Mouse (Mus musculus) kidney, adult 2 months (tissue): Measurements from ENCODE around the gene Trim62. TPM values are rescaled to one million over a fixed set of nuclear protein-coding genes. Genes with fewer than 3 reads are reported as not detected.

Source experiments
- DNase-seq: peaks from one replicate; pipeline ENCODE4 v3.0.0; 2021
- H3K27ac ChIP-seq: fragments of 200-500 bp; 2 replicates; pipeline ENCODE4 v1.5.1; 2012; ENCODE audit warnings: low read depth, low read length, control low read depth, inconsistent platforms; ENCODE audit not compliant: insufficient read depth
- H3K27me3 ChIP-seq: fragments of 200-500 bp; replicated peaks from 2 replicates; pipeline ENCODE4 v1.6.1; 2012; ENCODE audit warnings: mild to moderate bottlenecking, moderate library complexity, low read length, inconsistent platforms; ENCODE audit not compliant: control insufficient read depth, insufficient read depth
- H3K36me3 ChIP-seq: fragments of 200-500 bp; 2 replicates; pipeline ENCODE4 v1.6.1; 2012; ENCODE audit warnings: mild to moderate bottlenecking, moderate library complexity, low read length, inconsistent platforms; ENCODE audit not compliant: control insufficient read depth, insufficient read depth
- H3K4me1 ChIP-seq: fragments of 200-500 bp; 2 replicates; pipeline ENCODE4 v1.6.1; 2011; ENCODE audit warnings: low read length; ENCODE audit not compliant: control insufficient read depth, insufficient read depth
- H3K4me3 ChIP-seq: fragments of 200-500 bp; 2 replicates; pipeline ENCODE4 v1.5.1; 2011; ENCODE audit warnings: mild to moderate bottlenecking, low read depth, low read length, control low read depth; ENCODE audit not compliant: insufficient read depth
- CTCF ChIP-seq: fragments of 200-500 bp; conservative IDR thresholded peaks from 2 replicates; pipeline ENCODE4 v1.5.1; 2011; ENCODE audit warnings: low read depth, mild to moderate bottlenecking, control low read depth, low read length, moderate library complexity, mixed read lengths; ENCODE audit not compliant: insufficient read depth, insufficient read length
- POLR2A ChIP-seq: fragments of 200-500 bp; IDR thresholded peaks from one replicate; pipeline ENCODE4 v1.6.1; 2011; ENCODE audit warnings: low read depth, low read length, control low read depth
- WGBS: fragments of 180-500 bp; shearing (Covaris S2); methylation state at CpG from one replicate; pipeline ENCODE4 v1.1.7; 2018; 5-methylcytosine and 5-hydroxymethylcytosine counted together
- polyA plus RNA-seq: library from polyadenylated mRNA; depleted of rRNA; stranded (reverse); fragments of >200 nt; gene quantifications from 2 replicates; pipeline ENCODE4 v1.2.3, GENCODE M21; 2012

Trim62 gene
- polyA plus RNA-seq, 1 experiment: 3.3 TPM

DNA sequence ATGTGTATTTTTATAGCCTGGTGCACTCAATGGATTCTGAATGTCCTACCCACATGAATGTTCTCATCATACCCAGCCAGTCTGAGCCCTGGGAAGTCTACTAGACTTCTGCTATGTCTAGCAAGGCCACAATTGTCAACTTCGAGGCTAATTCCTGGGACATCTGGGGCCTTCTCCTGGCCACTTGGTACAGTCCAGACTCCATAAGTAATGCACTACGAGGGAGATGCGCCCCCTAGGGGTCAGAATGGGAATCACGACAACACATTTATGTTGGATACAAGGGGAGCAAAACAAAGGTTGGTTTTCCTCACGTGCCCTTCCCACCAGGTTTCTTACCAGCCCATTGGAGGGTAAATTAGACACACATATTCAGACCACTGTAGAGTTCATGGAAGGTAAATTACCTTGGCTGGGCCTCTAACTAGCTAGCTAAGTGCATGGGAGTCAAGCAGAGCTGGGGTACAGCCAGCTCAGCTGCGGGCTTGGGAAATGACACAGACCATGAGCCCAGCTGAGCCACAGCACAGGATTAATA lies 64.8 kb downstream of the Trim62 start:
- Histone ChIP-seq H3K36me3 (no peaks in the 10 kb centered on the region), H3K4me1 (no peaks in the 10 kb centered on the region), H3K27me3 (no peaks in the 10 kb centered on the region), H3K4me3 (no peak overlapping the region), H3K27ac (no peak overlapping the region)
- TF ChIP-seq CTCF (peak; percentile 60), POLR2A (no peak)
- peak; percentile 49 for DNase-seq
- 36% methylated on average over 6 of the region's 6 CpGs for WGBS

GRCm38 (mm10) chr4:128949470-128950005 lies 66.2 kb downstream of the Trim62 start:
- Histone ChIP-seq H3K4me3 (no peak overlapping the region), H3K36me3 (no peaks in the 10 kb centered on the region), H3K4me1 (no peaks in the 10 kb centered on the region), H3K27me3 (no peaks in the 10 kb centered on the region), H3K27ac (no peak overlapping the region)
- peak; percentile 64 for DNase-seq
- TF ChIP-seq POLR2A (no peak), CTCF (no peak)
- WGBS: 46% methylated on average over 15 of the region's 15 CpGs

DNA sequence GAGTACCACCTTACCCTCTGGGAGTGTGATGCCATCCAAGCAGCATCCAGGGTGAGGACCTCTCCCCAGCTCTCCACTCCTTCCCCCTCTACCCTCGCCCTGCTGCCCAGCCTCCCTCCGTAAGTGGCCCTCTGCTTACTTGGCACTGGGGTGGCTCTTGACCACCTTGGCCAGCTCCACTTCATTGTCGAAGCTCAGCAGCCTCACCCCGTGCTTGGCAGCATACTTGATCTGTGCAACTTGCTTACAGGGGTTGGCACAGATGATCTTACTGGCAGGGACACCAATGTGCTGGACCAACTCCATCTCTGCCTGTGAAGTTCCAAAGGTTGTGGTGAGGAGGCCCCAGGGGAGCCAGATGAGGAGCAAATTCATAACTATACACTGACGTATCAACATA lies 67.1 kb downstream of the Trim62 start:
- Histone ChIP-seq H3K4me3 (no peak overlapping the region), H3K27ac (no peak overlapping the region), H3K27me3 (no peaks in the 10 kb centered on the region), H3K36me3 (no peaks in the 10 kb centered on the region), H3K4me1 (no peaks in the 10 kb centered on the region)
- DNase-seq: peak; percentile 88
- WGBS: 54% methylated on average over 5 of the region's 5 CpGs
- TF ChIP-seq CTCF: no peak
- TF ChIP-seq POLR2A: no peak

GRCm38 (mm10) chr4:128953851-128954250 lies 70.5 kb downstream of the Trim62 start:
- Histone ChIP-seq H3K4me1 (no peaks in the 10 kb centered on the region), H3K27ac (no peak overlapping the region), H3K4me3 (no peak overlapping the region), H3K27me3 (no peaks in the 10 kb centered on the region), H3K36me3 (no peaks in the 10 kb centered on the region)
- no peak for TF ChIP-seq CTCF
- TF ChIP-seq POLR2A: no peak
- 54% methylated on average over 5 of the region's 5 CpGs for WGBS
- DNase-seq: peak; percentile 56

DNA sequence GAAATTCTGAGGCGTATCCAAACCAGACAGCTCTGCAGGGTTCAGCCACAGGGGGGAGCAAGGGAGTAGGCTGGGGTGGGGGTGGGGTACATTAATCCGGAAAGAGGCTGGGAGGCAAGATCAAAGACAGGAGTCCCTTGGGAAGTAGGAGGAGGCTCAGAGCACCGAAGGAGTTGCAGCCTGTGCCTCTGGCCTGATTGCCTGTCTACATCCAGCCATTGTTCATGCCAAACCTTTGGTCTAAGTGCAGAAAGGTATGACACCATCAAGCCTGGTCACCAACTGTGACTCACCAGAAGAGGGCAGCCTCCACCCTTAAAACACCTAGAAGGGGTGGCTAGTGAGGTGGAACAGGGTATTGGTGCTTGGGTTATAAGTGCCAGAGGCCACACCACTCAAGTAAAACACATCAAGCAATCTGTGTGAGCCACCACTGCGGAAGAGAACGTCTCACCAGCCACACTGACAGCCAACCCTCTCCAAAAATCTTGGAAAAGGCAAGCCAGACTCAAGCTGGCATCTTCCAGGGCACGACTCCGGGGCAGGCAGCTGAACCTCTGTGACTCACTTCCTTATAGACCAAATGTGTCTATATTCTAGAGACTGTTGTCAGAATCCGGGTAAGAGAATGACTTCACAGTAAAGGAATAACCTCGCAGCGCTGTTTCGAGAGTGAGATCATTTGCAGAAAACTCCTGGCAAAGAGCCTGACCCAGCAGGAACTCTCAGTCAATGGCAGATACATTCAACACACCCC lies 74.0 kb downstream of the Trim62 start:
- 29% methylated on average over 11 of the region's 11 CpGs for WGBS
- no peak overlapping the region for H3K4me3 ChIP-seq
- peak; percentile 76 for DNase-seq

DNA sequence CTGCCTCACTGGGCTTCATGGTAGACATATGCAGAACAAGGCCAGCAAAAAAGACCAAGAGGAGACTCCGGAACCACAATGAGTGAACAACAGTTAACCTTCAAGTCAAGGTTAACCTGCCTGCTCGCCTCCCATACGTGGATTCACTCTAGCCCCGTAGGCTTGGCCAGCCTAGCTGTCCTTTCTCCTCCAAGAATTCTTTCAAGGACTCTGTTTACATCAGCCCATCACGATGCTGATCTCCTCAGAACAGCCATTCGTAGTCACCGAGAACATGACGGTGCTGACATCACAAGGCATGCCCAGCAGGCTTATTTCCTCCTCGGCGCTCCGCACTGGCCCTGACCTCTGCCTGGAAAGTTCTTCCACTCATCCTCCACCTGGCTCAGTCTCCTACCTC lies 74.8 kb downstream of the Trim62 start:
- TF ChIP-seq CTCF (no peak), POLR2A (no peak)
- Histone ChIP-seq H3K4me1 (no peaks in the 10 kb centered on the region), H3K27ac (no peak overlapping the region), H3K36me3 (no peaks in the 10 kb centered on the region), H3K4me3 (no peak overlapping the region), H3K27me3 (no peaks in the 10 kb centered on the region)
- 62% methylated on average over 11 of the region's 11 CpGs for WGBS
- DNase-seq: peak; percentile 36

More for the DNA sequence above, 74.0 kb downstream of the Trim62 start:
- no peaks in the 10 kb centered on the region for H3K36me3 ChIP-seq
- no peaks in the 10 kb centered on the region for H3K27me3 ChIP-seq
- TF ChIP-seq POLR2A (no peak), CTCF (peak; percentile 77)
- no peak overlapping the region for H3K27ac ChIP-seq
- H3K4me1 ChIP-seq: no peaks in the 10 kb centered on the region

DNA sequence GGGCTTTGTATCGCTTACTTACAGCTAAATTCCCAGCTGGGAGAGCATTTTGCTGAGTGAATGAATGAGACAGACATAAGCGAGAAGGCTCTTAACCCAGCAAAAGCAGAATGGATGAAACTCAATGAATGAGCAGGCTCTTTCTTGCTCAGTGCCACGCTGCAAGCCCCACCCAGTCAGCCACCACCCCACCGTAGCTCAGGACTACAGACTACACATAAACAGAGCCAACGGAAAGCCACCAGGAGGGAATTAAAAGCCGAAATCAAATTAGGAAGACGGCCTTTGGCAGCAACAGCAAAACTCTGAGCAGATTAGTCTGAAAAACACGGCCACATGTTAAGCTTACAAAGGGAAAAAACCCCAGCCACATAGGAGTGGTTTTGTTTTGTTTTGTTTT lies 75.5 kb downstream of the Trim62 start:
- DNase-seq: no peak
- Histone ChIP-seq H3K27ac (no peak overlapping the region), H3K4me3 (no peak overlapping the region), H3K36me3 (no peaks in the 10 kb centered on the region), H3K4me1 (no peaks in the 10 kb centered on the region), H3K27me3 (no peaks in the 10 kb centered on the region)
- TF ChIP-seq POLR2A: no peak
- TF ChIP-seq CTCF: no peak
- 87% methylated on average over 8 of the region's 8 CpGs for WGBS
